Mouse (Mus musculus): ENCODE data around the gene Cubn.

Gene Cubn

GRCm38 (mm10) chr2:13370556-13370955 is 121.1 kb downstream of the Cubn start:
- in situ Hi-C loops (cut with MboI, MseI), result no loop called here

- in situ Hi-C loops (cut with MboI, MseI), result no loop called here
Measured at GRCm38 (mm10) chr2:13368517-13368916, 123.1 kb downstream of the Cubn start.

- in situ Hi-C loops (cut with MboI, MseI), result no loop called here
Measured at GRCm38 (mm10) chr2:13357885-13358552, 133.6 kb downstream of the Cubn start.

- in situ Hi-C loops (cut with MboI, MseI), result no loop called here
Measured at GRCm38 (mm10) chr2:13352775-13353174, 138.8 kb downstream of the Cubn start.

- in situ Hi-C loops (cut with MboI, MseI), result no loop called here
Measured at GRCm38 (mm10) chr2:13352112-13352728, 139.4 kb downstream of the Cubn start.

- in situ Hi-C loops (cut with MboI, MseI), result no loop called here
Measured at GRCm38 (mm10) chr2:13342325-13342926, 149.2 kb downstream of the Cubn start.

GRCm38 (mm10) chr2:13335446-13335845 is 156.2 kb downstream of the Cubn start:
- in situ Hi-C loops (cut with MboI, MseI), result no loop called here

GRCm38 (mm10) chr2:13329754-13330417 is 161.7 kb downstream of the Cubn start:
- in situ Hi-C loops (cut with MboI, MseI), result no loop called here

- in situ Hi-C loops (cut with MboI, MseI), result no loop called here
Measured at GRCm38 (mm10) chr2:13303376-13303775, 188.2 kb downstream of the Cubn start.

GRCm38 (mm10) chr2:13299031-13299430 is 192.6 kb downstream of the Cubn start:
- in situ Hi-C loops (cut with MboI, MseI), result loop anchor here (10.0 to 25.0 kb wide), 3 partner anchors 513 to 1426 kb away; no protein-coding TSS in a partner anchor

GRCm38 (mm10) chr2:13297733-13298132 is 193.9 kb downstream of the Cubn start:
- in situ Hi-C loops (cut with MboI, MseI), result loop anchor here (10.0 to 25.0 kb wide), 3 partner anchors 515 to 1427 kb away; no protein-coding TSS in a partner anchor

GRCm38 (mm10) chr2:13290661-13291060 is 201.0 kb downstream of the Cubn start:
- in situ Hi-C loops (cut with MboI, MseI), result loop anchor here (10.0 to 25.0 kb wide), 3 partner anchors 522 to 1434 kb away; no protein-coding TSS in a partner anchor

GRCm38 (mm10) chr2:13290070-13290469 is 201.5 kb downstream of the Cubn start:
- in situ Hi-C loops (cut with MboI, MseI), result loop anchor here (10.0 to 25.0 kb wide), 3 partner anchors 522 to 1435 kb away; no protein-coding TSS in a partner anchor

- in situ Hi-C loops (cut with MboI, MseI), result loop anchor here (25.0 kb wide), 1 partner anchor 534 kb away; no protein-coding TSS in a partner anchor
Measured at GRCm38 (mm10) chr2:13278114-13278862, 213.3 kb downstream of the Cubn start.

GRCm38 (mm10) chr2:13275874-13276273 is 215.7 kb downstream of the Cubn start:
- in situ Hi-C loops (cut with MboI, MseI), result loop anchor here (25.0 kb wide), 1 partner anchor 536 kb away; no protein-coding TSS in a partner anchor

GRCm38 (mm10) chr2:13271165-13271957 is 220.3 kb downstream of the Cubn start, which contains the start of gene Rsu1:
Rsu1 (minus strand) TSS chr2:13271415.
- in situ Hi-C loops (cut with MboI, MseI), result no loop called here

GRCm38 (mm10) chr2:13270736-13271135 is 220.9 kb downstream of the Cubn start:
- in situ Hi-C loops (cut with MboI, MseI), result no loop called here

- in situ Hi-C loops (cut with MboI, MseI), result no loop called here
Measured at GRCm38 (mm10) chr2:13268681-13269293, 222.8 kb downstream of the Cubn start.

GRCm38 (mm10) chr2:13264875-13265274 is 226.7 kb downstream of the Cubn start:
- in situ Hi-C loops (cut with MboI, MseI), result no loop called here

GRCm38 (mm10) chr2:13263150-13263549 is 228.5 kb downstream of the Cubn start:
- in situ Hi-C loops (cut with MboI, MseI), result no loop called here
